Mouse (Mus musculus) gastrocnemius, postnatal 10 days (tissue): ENCODE measurements around the gene Ddx23. TPM values are rescaled to one million over a fixed set of nuclear protein-coding genes. Genes with fewer than 3 reads are reported as not detected.

ENCODE experiments used
- DNase-seq: peaks from one replicate; pipeline ENCODE4 v3.0.0; 2021; ENCODE audit warnings: mixed read lengths
- long read RNA-seq, 2 experiments: library from polyadenylated mRNA; stranded (forward); transcript quantifications; one replicate each; pipeline ENCODE4 v2.0.0; 2021
- total RNA-seq, 2 experiments: library from RNA; stranded (reverse); gene quantifications; 2 replicates each; pipeline ENCODE4 v1.2.3; 2021

The Ddx23 gene
- total RNA-seq: 10 to 100 TPM; 53.6 to 57.6 TPM
- long read RNA-seq, experiment 1, partial matches to known transcripts: 1 of 9 reads
- long read RNA-seq, experiment 1, other reads (novel, unspliced or antisense): 5 of 9 reads
- long read RNA-seq, experiment 2, partial matches to known transcripts: 1 of 5 reads
- long read RNA-seq, experiment 2, other reads (novel, unspliced or antisense): 1 of 5 reads

DNA sequence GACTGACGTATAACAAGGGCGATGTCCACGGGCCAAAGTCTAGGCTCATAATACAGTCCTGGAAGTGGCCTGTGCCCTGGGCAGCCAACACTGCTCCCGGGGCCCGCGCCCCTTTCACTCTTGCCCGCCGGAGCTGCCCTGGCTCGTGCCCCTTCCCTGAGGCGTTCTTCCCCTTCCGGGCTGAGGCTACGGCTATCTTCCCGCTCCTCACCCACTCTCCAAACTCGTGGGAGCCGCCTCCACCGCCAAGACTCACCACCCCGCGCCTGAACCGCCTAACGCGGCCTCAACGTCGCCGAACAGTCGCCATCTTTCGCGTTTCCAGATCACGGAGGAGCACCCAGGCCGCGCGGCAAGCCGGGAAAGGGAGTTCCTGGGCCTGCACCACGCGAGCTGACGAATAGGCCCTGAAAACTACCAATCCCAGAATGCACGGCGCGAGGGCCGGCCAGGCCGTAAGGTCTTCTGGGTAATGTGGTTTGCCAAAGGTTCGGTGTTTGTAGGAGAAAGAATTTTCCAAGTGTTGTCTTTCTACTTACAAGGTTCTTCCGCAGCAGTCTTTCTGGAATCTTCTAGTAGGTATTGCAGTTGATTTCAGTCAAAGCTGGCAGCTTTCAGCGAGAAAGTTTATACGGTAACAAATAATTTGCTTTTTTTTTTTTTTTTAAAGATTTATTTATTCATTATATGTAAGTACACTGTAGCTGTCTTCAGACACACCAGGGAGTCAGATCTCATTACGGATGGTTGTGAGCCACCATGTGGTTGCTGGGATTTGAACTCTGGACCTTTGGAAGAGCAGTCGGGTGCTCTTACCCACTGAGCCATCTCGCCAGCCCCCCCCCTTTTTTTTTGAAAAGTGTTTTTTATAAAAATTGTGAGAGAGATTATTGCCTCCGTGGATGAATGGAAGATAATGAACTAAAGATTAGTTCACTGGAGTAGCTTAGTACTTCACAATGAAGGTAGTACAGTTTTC lies at the start of gene Ddx23:
Gene Ddx23 (minus strand): TSS at position 328 of the 979 bp plus-strand sequence.
- peak; percentile 91 for DNase-seq

DNA sequence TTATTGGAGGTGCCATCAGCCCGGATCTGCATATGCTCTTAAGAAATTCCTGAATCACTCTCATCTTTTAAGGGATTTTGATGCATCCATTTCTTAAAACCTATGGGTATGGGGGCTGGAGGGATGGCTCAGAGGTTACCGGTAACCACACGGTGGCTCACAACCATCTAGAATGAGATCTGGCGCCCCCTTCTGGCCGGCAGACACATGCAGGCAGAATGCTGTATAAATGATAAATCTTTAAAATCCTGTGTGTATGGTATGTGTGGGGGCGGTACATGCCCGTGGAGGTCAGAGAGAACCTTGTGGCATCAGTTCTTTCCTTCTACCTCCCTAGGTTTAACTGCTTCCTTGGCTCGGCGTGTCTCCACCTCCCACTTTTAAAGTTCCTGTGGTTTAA lies 47.7 kb upstream of the Ddx23 start:
- peak; percentile 77 for DNase-seq

- DNase-seq: peak; percentile 77
Observed at GRCm38 (mm10) chr15:98707766-98708372, 45.2 kb upstream of the Ddx23 start, which contains the start of gene Ccdc65. Ccdc65 (plus strand) TSS chr15:98708207.

- DNase-seq: no peak
Observed at GRCm38 (mm10) chr15:98704312-98704711, 41.6 kb upstream of the Ddx23 start.

DNA sequence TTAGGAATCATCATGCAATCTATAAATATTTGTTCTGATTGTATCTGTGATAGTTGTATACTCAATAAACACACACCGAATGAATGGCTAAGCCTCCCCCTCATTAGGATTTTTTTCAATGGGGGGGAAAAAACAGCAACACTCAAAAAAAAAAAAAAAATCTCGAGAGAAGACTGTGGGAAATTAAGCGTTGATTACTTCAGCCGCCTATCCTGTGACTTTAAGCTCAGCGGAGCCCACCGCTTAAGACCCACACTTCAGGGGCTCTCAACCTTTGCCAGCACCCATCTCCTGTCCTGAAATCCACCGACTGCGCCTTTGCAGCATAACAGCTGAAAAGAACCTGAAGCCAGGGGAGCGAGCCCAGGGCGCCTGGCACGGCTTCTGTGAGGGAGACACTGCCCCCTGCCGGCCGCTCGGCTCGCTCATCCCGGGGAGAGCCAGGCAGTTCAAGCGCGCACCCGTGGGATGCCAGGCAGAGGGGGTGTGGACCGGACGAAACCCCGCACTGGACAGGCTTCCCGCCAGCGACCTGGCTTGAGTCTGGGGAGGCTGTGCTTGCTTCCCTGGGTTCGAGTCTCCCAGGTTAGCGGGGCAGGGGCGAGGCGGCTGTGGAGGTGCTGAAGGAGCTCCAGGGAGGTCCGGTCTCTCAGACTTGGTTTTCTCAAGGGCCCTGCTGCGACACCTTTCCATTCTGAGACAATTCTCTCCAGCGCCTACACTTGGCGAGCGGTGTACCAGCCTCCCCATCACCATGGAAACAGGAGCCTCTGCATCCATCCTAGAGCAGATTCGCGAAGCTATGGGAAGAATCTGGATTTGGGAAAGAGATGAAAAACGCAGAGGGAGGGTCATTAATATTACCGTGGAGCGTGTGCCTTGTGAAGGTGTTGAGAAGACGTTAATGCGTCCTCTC lies 36.8 kb upstream of the Ddx23 start:
- DNase-seq: peak; percentile 93

DNA sequence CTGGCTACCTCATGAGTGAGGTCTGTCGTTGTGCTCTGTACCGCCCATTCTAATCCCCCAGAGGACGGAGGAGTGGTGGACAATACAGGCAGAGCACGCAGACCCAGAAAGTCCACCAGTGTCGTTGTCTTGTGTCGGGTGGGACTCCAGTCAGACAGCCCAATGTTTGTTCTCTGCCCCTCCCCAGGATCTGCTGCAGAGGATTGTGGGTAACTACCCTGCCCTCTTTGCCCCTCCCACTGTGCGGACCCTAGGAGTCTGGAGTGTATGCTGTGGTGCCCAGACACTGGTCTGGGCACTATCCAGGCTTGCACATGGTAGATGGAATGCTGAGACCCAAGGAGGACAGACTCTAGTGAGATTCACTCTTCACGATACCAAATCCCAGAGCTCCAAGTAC lies 33.5 kb upstream of the Ddx23 start:
- no peak for DNase-seq

DNA sequence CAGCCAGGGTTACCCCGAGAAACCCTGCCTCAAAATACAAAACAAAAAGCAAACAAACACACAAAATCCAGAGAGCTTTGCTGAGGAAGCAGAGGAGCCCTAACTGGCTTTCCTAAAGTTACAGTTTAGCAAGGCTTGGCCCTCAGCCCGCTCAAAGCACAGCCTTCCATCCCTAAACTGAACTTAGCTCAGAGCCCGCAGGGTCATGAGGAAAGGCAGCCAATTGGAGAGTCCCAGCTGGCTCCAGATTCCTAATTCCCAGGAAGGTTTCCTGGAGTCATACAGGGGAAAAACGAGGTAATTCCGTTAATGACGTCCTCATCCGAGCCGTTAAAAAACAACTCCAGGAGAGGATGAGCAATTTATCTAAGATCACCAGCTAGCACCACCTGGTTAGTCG lies 33.0 kb upstream of the Ddx23 start:
- DNase-seq: peak; percentile 31

GRCm38 (mm10) chr15:98692171-98692715 lies 29.5 kb upstream of the Ddx23 start:
- peak; percentile 31 for DNase-seq

GRCm38 (mm10) chr15:98691486-98692147 lies 28.9 kb upstream of the Ddx23 start:
- DNase-seq: no peak

DNA sequence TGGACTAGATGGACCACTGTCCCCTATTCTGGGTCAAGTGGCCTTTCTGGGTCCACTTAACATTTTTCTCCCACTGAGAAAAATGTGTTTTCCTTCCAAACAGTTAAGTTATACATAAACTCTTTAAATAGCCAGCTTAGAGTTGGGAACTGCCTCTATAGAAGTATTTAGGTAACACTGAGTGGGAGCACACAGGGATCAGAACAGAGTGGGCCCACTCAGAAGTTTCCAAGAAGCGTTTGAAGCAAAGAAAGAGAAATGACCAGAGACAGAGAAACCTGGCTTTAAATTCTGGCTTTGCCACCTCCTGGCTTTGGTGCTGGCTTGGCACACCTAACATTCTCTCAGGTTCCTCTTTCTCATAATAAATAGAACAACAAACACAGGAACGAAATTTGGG lies 27.0 kb upstream of the Ddx23 start:
- DNase-seq: no peak

- no peak for DNase-seq
Observed at GRCm38 (mm10) chr15:98685926-98686325, 23.2 kb upstream of the Ddx23 start.

- no peak for DNase-seq
Observed at GRCm38 (mm10) chr15:98683746-98684145, 21.1 kb upstream of the Ddx23 start.

DNA sequence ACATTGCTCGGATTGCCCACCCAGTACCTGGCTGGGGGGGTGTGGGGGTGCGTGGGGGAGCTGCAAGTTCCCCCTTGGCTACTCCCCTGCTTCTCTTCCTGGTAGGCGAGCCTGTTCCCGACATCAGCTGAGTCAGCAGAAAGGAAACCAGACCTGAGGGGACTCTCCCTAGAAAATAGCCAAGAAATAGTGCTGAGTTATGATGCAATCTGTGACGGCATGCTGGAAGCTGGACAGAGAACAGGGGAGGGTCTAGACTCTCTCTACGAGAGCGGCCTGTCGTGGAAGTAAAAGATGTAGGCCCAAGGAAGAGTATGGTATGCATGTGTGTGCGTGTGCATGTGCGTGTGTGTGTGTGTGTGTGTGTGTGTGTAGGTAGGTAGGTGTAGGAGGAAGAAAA lies 20.5 kb upstream of the Ddx23 start:
- DNase-seq: no peak

- DNase-seq: no peak
Observed at GRCm38 (mm10) chr15:98681633-98682032, 18.9 kb upstream of the Ddx23 start.

GRCm38 (mm10) chr15:98680660-98681059 lies 18.0 kb upstream of the Ddx23 start:
- DNase-seq: no peak

GRCm38 (mm10) chr15:98677977-98678376 lies 15.3 kb upstream of the Ddx23 start:
- DNase-seq: no peak

DNA sequence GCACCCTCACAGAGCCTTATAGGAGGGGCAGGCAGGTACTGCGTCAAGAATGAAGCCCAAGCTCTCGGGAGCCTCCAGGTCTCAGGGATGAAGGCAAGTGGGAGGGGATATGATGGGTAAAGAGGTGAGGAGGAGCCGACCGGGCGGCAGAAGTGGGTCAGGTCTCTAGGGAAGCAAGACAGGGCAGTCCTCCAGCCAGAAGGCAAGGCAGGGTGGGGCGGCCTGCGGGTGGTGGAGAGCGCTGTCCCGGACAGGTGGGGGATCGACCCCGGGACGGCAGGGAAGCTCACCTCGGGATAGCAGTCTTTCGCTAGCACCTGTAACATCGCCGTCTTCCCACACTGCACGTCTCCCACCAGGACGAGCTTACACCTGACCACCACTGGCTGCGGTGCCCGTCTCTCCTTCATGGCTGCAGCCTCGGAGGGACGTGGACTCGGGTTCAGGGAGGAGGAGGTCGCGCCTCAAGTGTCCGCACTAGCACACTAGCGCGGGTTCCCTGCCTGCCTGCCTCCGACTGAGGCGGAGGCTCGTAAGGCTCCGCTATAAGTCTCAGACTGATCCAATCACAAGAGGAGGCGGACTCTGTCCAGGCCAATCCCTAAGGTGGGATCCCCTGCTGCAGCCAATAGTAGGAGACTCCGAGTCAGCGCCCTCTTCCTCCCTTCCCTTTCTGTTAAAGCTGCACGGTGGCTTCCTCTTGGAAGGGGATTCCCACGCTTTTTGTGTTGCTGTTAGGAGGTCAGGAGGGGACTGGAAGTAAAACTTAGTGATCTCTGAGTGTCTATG lies 14.4 kb upstream of the Ddx23 start, which contains the start of gene Rnd1:
Gene Rnd1 (minus strand): TSS at position 522 of the 789 bp plus-strand sequence.
- DNase-seq: peak; percentile 59

- DNase-seq: no peak
Observed at GRCm38 (mm10) chr15:98676471-98676870, 13.8 kb upstream of the Ddx23 start.

DNA sequence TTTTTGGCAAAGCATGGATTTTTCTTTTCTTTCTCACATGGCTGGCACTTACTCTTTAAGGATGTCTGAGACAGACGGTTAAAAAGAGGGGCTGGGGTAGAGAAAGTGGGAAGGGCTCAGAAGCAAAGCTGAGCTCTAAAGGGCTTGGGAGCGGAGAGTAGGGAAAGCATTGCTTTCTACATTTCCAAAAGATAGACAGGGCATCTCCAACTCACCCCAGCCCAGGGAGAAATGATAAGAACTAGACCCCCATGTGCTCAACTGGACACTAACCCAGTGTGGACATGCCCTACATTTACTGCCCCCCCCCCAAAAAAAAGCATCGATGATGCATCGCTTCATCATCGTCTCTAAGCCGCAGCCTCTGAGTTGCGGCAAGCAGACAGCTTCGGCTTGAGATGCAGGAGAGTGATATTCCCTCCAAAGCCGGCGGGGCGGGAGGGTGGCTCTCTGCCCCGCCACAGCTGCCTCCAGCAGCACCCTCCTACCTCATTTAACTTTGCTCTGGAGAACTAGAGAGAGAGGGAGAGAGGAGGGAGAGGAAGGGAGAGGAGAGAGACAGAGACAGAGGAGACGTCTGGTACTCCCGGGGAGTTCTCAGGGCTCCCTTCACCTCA lies 13.0 kb upstream of the Ddx23 start:
- no peak for DNase-seq
